Mouse (Mus musculus) T-cell, adult 2 months (primary cell): ENCODE measurements around the gene Ccdc155.
A peak's percentile ranks its signal among the peaks of the same experiment; 100 is the strongest.

Experiments
- DNase-seq: peaks from one replicate; pipeline ENCODE4 v3.0.0; 2022; ENCODE audit warnings: low spot score

Ccdc155 gene

GRCm38 (mm10) chr7:45144368-45145174 lies 60.1 kb downstream of the Ccdc155 start:
- no peak for DNase-seq

- DNase-seq, result no peak
Observed at GRCm38 (mm10) chr7:45141914-45142313, 62.8 kb downstream of the Ccdc155 start.

GRCm38 (mm10) chr7:45141319-45141718 lies 63.4 kb downstream of the Ccdc155 start:
- no peak for DNase-seq

GRCm38 (mm10) chr7:45139904-45140723 lies 64.6 kb downstream of the Ccdc155 start:
- DNase-seq, result no peak

- DNase-seq, result no peak
Observed at GRCm38 (mm10) chr7:45138403-45138802, 66.3 kb downstream of the Ccdc155 start.

GRCm38 (mm10) chr7:45137171-45138006 lies 67.3 kb downstream of the Ccdc155 start:
- no peak for DNase-seq

GRCm38 (mm10) chr7:45135993-45136567 lies 68.6 kb downstream of the Ccdc155 start, which contains the start of the genes Gm45713 and Flt3l:
TSS of gene Gm45713 (minus strand) at chr7:45136231.
TSS of gene Flt3l (minus strand) at chr7:45136432.
- DNase-seq, result peak; percentile 92

- no peak for DNase-seq
Observed at GRCm38 (mm10) chr7:45135370-45135769, 69.3 kb downstream of the Ccdc155 start.

GRCm38 (mm10) chr7:45134544-45135026 lies 70.1 kb downstream of the Ccdc155 start:
- peak; percentile 51 for DNase-seq
